Mouse (Mus musculus) spleen, postnatal 10 days (tissue): ENCODE data around the gene Zc3h18.

Experiments
- DNase-seq, 2 experiments: peaks; one replicate each; pipeline ENCODE4 v3.0.0; 2021 to 2022; ENCODE audit warnings: low spot score in 2 of 2

Gene Zc3h18

GRCm38 (mm10) chr8:122376365-122377231, at the start of gene Zc3h18:
Gene Zc3h18 (plus strand): TSS chr8:122376609.
- DNase-seq: peak; percentile 98 to 100

GRCm38 (mm10) chr8:122329072-122329471, 47.3 kb upstream of the Zc3h18 start:
- DNase-seq: no peak

GRCm38 (mm10) chr8:122329553-122330239, 46.7 kb upstream of the Zc3h18 start:
- DNase-seq: peak in 1 of 2 experiments; percentile 49

GRCm38 (mm10) chr8:122330446-122331133, 45.8 kb upstream of the Zc3h18 start:
- peak in 1 of 2 experiments; percentile 44 for DNase-seq

GRCm38 (mm10) chr8:122331134-122331523, 45.3 kb upstream of the Zc3h18 start:
- DNase-seq: no peak

GRCm38 (mm10) chr8:122332753-122333506, 43.5 kb upstream of the Zc3h18 start:
- peak; percentile 86 to 88 for DNase-seq

- DNase-seq: peak in 1 of 2 experiments; percentile 14
Observed at GRCm38 (mm10) chr8:122333531-122333930, 42.9 kb upstream of the Zc3h18 start.

- peak in 1 of 2 experiments; percentile 15 for DNase-seq
Observed at GRCm38 (mm10) chr8:122334791-122335490, 41.5 kb upstream of the Zc3h18 start.

GRCm38 (mm10) chr8:122335638-122336250, 40.7 kb upstream of the Zc3h18 start:
- DNase-seq: peak in 1 of 2 experiments; percentile 20

GRCm38 (mm10) chr8:122336251-122336910, 40.0 kb upstream of the Zc3h18 start:
- DNase-seq: peak in 1 of 2 experiments; percentile 27

- DNase-seq: peak in 1 of 2 experiments; percentile 34
Observed at GRCm38 (mm10) chr8:122338852-122339251, 37.6 kb upstream of the Zc3h18 start.

GRCm38 (mm10) chr8:122340761-122341160, 35.6 kb upstream of the Zc3h18 start:
- no peak for DNase-seq

- peak in 1 of 2 experiments; percentile 15 for DNase-seq
Observed at GRCm38 (mm10) chr8:122341790-122342189, 34.6 kb upstream of the Zc3h18 start.

GRCm38 (mm10) chr8:122342362-122342761, 34.0 kb upstream of the Zc3h18 start:
- no peak for DNase-seq

GRCm38 (mm10) chr8:122342806-122343209, 33.6 kb upstream of the Zc3h18 start:
- DNase-seq: peak in 1 of 2 experiments; percentile 41

GRCm38 (mm10) chr8:122343341-122343740, 33.1 kb upstream of the Zc3h18 start:
- DNase-seq: peak in 1 of 2 experiments; percentile 22

- DNase-seq: peak in 1 of 2 experiments; percentile 51
Observed at GRCm38 (mm10) chr8:122343758-122344157, 32.7 kb upstream of the Zc3h18 start.

- peak in 1 of 2 experiments; percentile 29 for DNase-seq
Observed at GRCm38 (mm10) chr8:122344219-122344618, 32.2 kb upstream of the Zc3h18 start.
